15 mouse cellular contexts compared by ENCODE assay signal in genomic region chr5:66829505-66829904, GRCm38 (mm10).
"Had no signal": no experiment of that assay in that cellular context is flagged by ENCODE, and none has a peak within 500 bp of the region (broad histone marks: within the 10 kb centered on the region; RNA-seq: fewer than 3 reads in every experiment).

No protein-coding gene starts in this region.

- H3K4me3 ChIP-seq: neural tube, embryonic 15.5 days; stomach, embryonic 15.5 days had no signal

- DNase-seq: retina, postnatal 1 day; right cerebral cortex, adult 18-20 months; right cerebral cortex, postnatal 14 days; right cerebral cortex, postnatal 25 days; right cerebral cortex, postnatal 4 days; spleen, adult 18-20 months; thymus, adult 18-20 months; thymus, adult 2 months; thymus, postnatal 14 days; thymus, postnatal 25 days; thymus, postnatal 36 days; thymus, postnatal 4 days had no signal

- H3K9me3 ChIP-seq: neural tube, embryonic 15.5 days; stomach, embryonic 15.5 days had no signal

- H3K4me1 ChIP-seq: stomach, embryonic 15.5 days had no signal

- H3K36me3 ChIP-seq: neural tube, embryonic 15.5 days; stomach, embryonic 15.5 days had no signal

- H3K27me3 ChIP-seq: neural tube, embryonic 15.5 days; stomach, embryonic 15.5 days had no signal

- H3K27ac ChIP-seq: neural tube, embryonic 15.5 days; stomach, embryonic 15.5 days; stomach, postnatal 0 days had no signal

- H3K4me2 ChIP-seq: neural tube, embryonic 15.5 days; stomach, embryonic 15.5 days had no signal

- H3K9ac ChIP-seq: neural tube, embryonic 15.5 days; stomach, embryonic 15.5 days had no signal
